ENCODE assay signal across 10 mouse cellular contexts in the genomic region with DNA sequence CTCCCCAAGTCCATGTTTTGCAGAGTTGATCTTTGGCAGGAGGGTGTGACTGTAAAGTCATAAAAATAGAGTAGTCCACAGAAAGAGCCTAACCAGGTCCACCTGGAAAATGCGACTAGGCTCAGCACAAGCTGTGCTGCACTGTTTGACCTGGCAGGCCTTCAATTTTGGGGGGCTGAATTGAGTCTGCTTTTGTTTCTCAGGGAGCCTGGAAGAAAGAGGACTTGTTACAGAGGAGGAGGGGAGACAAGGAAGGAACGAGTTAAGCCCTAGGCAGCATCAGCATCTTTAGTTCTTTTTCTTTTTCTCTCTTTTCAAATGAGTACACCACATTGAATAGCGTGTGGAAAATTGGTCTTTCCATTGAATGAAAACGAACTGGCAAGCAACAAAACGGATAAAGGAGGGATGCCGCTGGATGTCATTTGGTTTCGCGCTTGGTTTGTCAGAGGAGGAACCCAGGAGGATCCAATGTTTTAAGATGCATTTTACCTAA.
DNase-seq lines count a peak whose midpoint lies in the region; ATAC-seq and TF ChIP-seq lines count a peak whose summit lies in the region.
"Had no signal": no experiment of that assay in that cellular context is flagged by ENCODE, and none has a peak within 500 bp of the region (broad histone marks: within the 10 kb centered on the region; RNA-seq: fewer than 3 reads in every experiment).

No protein-coding gene starts in this region.

- H3K36me3 ChIP-seq in hindbrain, embryonic 11.5 days (ENCODE audit: control insufficient read depth, insufficient read depth, low read length), result no peaks in the 10 kb centered on the region
- no peaks in the 10 kb centered on the region for H3K36me3 ChIP-seq in limb, embryonic 12.5 days
- H3K36me3 ChIP-seq in intestine, embryonic 16.5 days (ENCODE audit: control insufficient read depth, insufficient read depth, low read length), result no peaks in the 10 kb centered on the region
- no peaks in the 10 kb centered on the region for H3K36me3 ChIP-seq in liver, embryonic 11.5 days (ENCODE audit: control insufficient read depth, insufficient read depth, low read length)
- H3K36me3 ChIP-seq: G1E had no signal

- peak; percentile 91 for DNase-seq in brain, embryonic 14.5 days (ENCODE audit: low read depth)
- DNase-seq in embryo, embryonic 9.5 days (ENCODE audit: extremely low spot score), result peak; percentile 27
- peak; percentile 12 for DNase-seq in hindbrain, embryonic 11.5 days (ENCODE audit: low spot score)
- DNase-seq in liver, embryonic 11.5 days (ENCODE audit: low spot score), result no peak
- DNase-seq in adrenal gland, postnatal 25 days, result no peak
- DNase-seq in adrenal gland, adult (ENCODE audit: inconsistent age in 2 of 2, low spot score in 1 of 2), result no peak
- DNase-seq: gastrocnemius, postnatal 25 days had no signal

- H3K4me2 ChIP-seq in hindbrain, embryonic 11.5 days (replicated peaks; ENCODE audit: low read depth, low read length), result no peak overlapping the region
- peak overlapping the region; percentile 8; the same call in 1 of the 2 replicates for H3K4me2 ChIP-seq in limb, embryonic 12.5 days
- no peak overlapping the region for H3K4me2 ChIP-seq in intestine, embryonic 16.5 days (ENCODE audit: low read depth, low read length)
- no peak overlapping the region for H3K4me2 ChIP-seq in liver, embryonic 11.5 days

- 23% methylated on average over 8 of the region's 8 CpGs for WGBS in hindbrain, embryonic 11.5 days
- 52% methylated on average over 8 of the region's 8 CpGs for WGBS in limb, embryonic 12.5 days
- 62% methylated on average over 8 of the region's 8 CpGs for WGBS in intestine, embryonic 16.5 days
- WGBS in liver, embryonic 11.5 days, result 79% methylated on average over 8 of the region's 8 CpGs

- no peak for TF ChIP-seq POLR2A in brain, embryonic 14.5 days (IDR thresholded peaks at IDR 0.05; ENCODE audit: borderline replicate concordance, extremely low read depth, insufficient read depth, insufficient read length, poor library complexity, severe bottlenecking)

- peak; percentile 59 for ATAC-seq in hindbrain, embryonic 11.5 days (ENCODE audit: low FRiP score)
- ATAC-seq in limb, embryonic 12.5 days (ENCODE audit: insufficient number of reproducible peaks, insufficient read depth, low FRiP score, low TSS enrichment, low read depth), result peak; percentile 97
- ATAC-seq in intestine, embryonic 16.5 days, result no peak
- no peak for ATAC-seq in liver, embryonic 11.5 days (replicated peaks; ENCODE audit: low FRiP score)

- H3K9ac ChIP-seq in hindbrain, embryonic 11.5 days (ENCODE audit: low read depth, low read length), result no peak overlapping the region
- H3K9ac ChIP-seq in limb, embryonic 12.5 days (replicated peaks), result no peak overlapping the region
- no peak overlapping the region for H3K9ac ChIP-seq in intestine, embryonic 16.5 days (ENCODE audit: low read depth, low read length)
- H3K9ac ChIP-seq in liver, embryonic 11.5 days (ENCODE audit: low read depth, low read length), result no peak overlapping the region

- TF ChIP-seq CTCF in brain, embryonic 14.5 days (IDR thresholded peaks at IDR 0.05; ENCODE audit: borderline replicate concordance, extremely low read depth, insufficient read depth, insufficient read length), result no peak

- no peaks in the 10 kb centered on the region for H3K27me3 ChIP-seq in hindbrain, embryonic 11.5 days (ENCODE audit: control insufficient read depth, insufficient read depth, low read length)
- no peaks in the 10 kb centered on the region for H3K27me3 ChIP-seq in limb, embryonic 12.5 days
- H3K27me3 ChIP-seq in intestine, embryonic 16.5 days (replicated peaks; ENCODE audit: control insufficient read depth, insufficient read depth, low read length), result no peaks in the 10 kb centered on the region
- no peaks in the 10 kb centered on the region for H3K27me3 ChIP-seq in liver, embryonic 11.5 days (replicated peaks; ENCODE audit: control insufficient read depth, insufficient read depth, low read length)

- no peak overlapping the region for H3K27ac ChIP-seq in hindbrain, embryonic 11.5 days (ENCODE audit: low read depth, low read length)
- H3K27ac ChIP-seq in limb, embryonic 12.5 days, result peak overlapping the region; percentile 80
- H3K27ac ChIP-seq in intestine, embryonic 16.5 days (ENCODE audit: low read length), result no peak overlapping the region
- H3K27ac ChIP-seq in liver, embryonic 11.5 days (ENCODE audit: low read depth, low read length), result no peak overlapping the region

- H3K9me3 ChIP-seq in hindbrain, embryonic 11.5 days (ENCODE audit: control insufficient read depth, low read length), result no peaks in the 10 kb centered on the region
- 0 out of 2 replicates have a peak, but pooled peaks cover under 1% of the 10 kb centered on the region for H3K9me3 ChIP-seq in limb, embryonic 12.5 days
- H3K9me3 ChIP-seq in intestine, embryonic 16.5 days (ENCODE audit: control insufficient read depth, low read length), result no peaks in the 10 kb centered on the region
- no peaks in the 10 kb centered on the region for H3K9me3 ChIP-seq in liver, embryonic 11.5 days (ENCODE audit: control insufficient read depth, low read length)
- H3K9me3 ChIP-seq: G1E had no signal

- H3K4me3 ChIP-seq in hindbrain, embryonic 11.5 days (ENCODE audit: low read depth, low read length), result no peak overlapping the region
- no peak overlapping the region for H3K4me3 ChIP-seq in limb, embryonic 12.5 days (replicated peaks)
- H3K4me3 ChIP-seq in intestine, embryonic 16.5 days (ENCODE audit: low read length), result no peak overlapping the region
- no peak overlapping the region for H3K4me3 ChIP-seq in liver, embryonic 11.5 days (ENCODE audit: low read depth, low read length)

- H3K4me1 ChIP-seq in hindbrain, embryonic 11.5 days (replicated peaks; ENCODE audit: control insufficient read depth, insufficient read depth, low read length), result no peaks in the 10 kb centered on the region
- peaks cover 15% of the 10 kb centered on the region for H3K4me1 ChIP-seq in limb, embryonic 12.5 days (replicated peaks)
- no peaks in the 10 kb centered on the region for H3K4me1 ChIP-seq in intestine, embryonic 16.5 days (ENCODE audit: control insufficient read depth, insufficient read depth, low read length)
- H3K4me1 ChIP-seq in liver, embryonic 11.5 days (replicated peaks; ENCODE audit: control insufficient read depth, insufficient read depth, low read length), result no peaks in the 10 kb centered on the region

Comparison
In these comparisons a context has a peak if more than half of its experiments do, and no peak if none do; other contexts are left out.
1. DNase-seq: peak in brain, embryonic 14.5 days (single experiment), embryo, embryonic 9.5 days (single experiment) and hindbrain, embryonic 11.5 days (single experiment); none in liver, embryonic 11.5 days (single experiment), adrenal gland, postnatal 25 days (single experiment) and adrenal gland, adult (0 of 2).
2. ATAC-seq: peak in hindbrain, embryonic 11.5 days (single experiment) and limb, embryonic 12.5 days (single experiment); none in intestine, embryonic 16.5 days (single experiment) and liver, embryonic 11.5 days (single experiment).